Mouse (Mus musculus): ENCODE data around the gene Rgs7.

GRCm38 (mm10) chr1:175143051-175143450 is 349.2 kb downstream of the Rgs7 start:
- TF ChIP-seq POLR2A (IDR thresholded peaks at IDR 0.05; ENCODE audit: insufficient read length, low read depth): no peak
- no peak for TF ChIP-seq USF1 (IDR thresholded peaks at IDR 0.05; ENCODE audit: low read depth)
- TF ChIP-seq TCF12 (IDR thresholded peaks at IDR 0.05; ENCODE audit: insufficient read depth, poor library complexity, severe bottlenecking): no peak
